Mouse (Mus musculus): Measurements from ENCODE around the gene Csrnp2. TPM values are rescaled to one million over a fixed set of nuclear protein-coding genes. Genes with fewer than 3 reads are reported as not detected.

Csrnp2 gene
- polyA plus RNA-seq, 1 experiment from 2014 or later: 28.9 TPM

- Histone ChIP-seq H3K27ac (ENCODE audit: low read depth, low read length) (no peak overlapping the region), H3K4me1 (ENCODE audit: control insufficient read depth, insufficient read depth, low read length) (no peaks in the 10 kb centered on the region), H3K36me3 (ENCODE audit: control insufficient read depth, insufficient read depth, low read length) (no peaks in the 10 kb centered on the region), H3K9me3 (ENCODE audit: control insufficient read depth, low read length) (no peaks in the 10 kb centered on the region), H3K27me3 (ENCODE audit: control insufficient read depth, insufficient read depth, low read length) (no peaks in the 10 kb centered on the region), H3K9ac (ENCODE audit: low read length) (no peak overlapping the region), H3K4me2 (ENCODE audit: low read depth) (no peak overlapping the region), H3K4me3 (ENCODE audit: low read depth, low read length) (no peak overlapping the region)
- no peak for ATAC-seq (ENCODE audit: insufficient read depth, low FRiP score, low TSS enrichment)
- no peak for DNase-seq (ENCODE audit: low spot score)
- 70% methylated on average over 4 of the region's 4 CpGs for whole genome bisulfite sequencing
These were observed 62.1 kb downstream of the Csrnp2 start for GRCm38 (mm10) chr15:100433234-100433633.

- 81% methylated on average over 11 of the region's 11 CpGs for WGBS
- ATAC-seq (ENCODE audit: insufficient read depth, low FRiP score, low TSS enrichment): no peak
- H3K4me3 ChIP-seq (ENCODE audit: low read depth, low read length): no peak overlapping the region
These were observed 65.2 kb downstream of the Csrnp2 start for GRCm38 (mm10) chr15:100429959-100430565.

More at GRCm38 (mm10) chr15:100429959-100430565, 65.2 kb downstream of the Csrnp2 start:
- DNase-seq (ENCODE audit: low spot score): no peak
- no peaks in the 10 kb centered on the region for H3K9me3 ChIP-seq (ENCODE audit: control insufficient read depth, low read length)
- H3K36me3 ChIP-seq (ENCODE audit: control insufficient read depth, insufficient read depth, low read length): no peaks in the 10 kb centered on the region
- H3K9ac ChIP-seq (ENCODE audit: low read length): no peak overlapping the region
- H3K27ac ChIP-seq (ENCODE audit: low read depth, low read length): no peak overlapping the region
- no peak overlapping the region for H3K4me2 ChIP-seq (ENCODE audit: low read depth)
- H3K4me1 ChIP-seq (ENCODE audit: control insufficient read depth, insufficient read depth, low read length): no peaks in the 10 kb centered on the region
- H3K27me3 ChIP-seq (ENCODE audit: control insufficient read depth, insufficient read depth, low read length): peaks cover 5% of the 10 kb centered on the region

Other genes with a start within 250 kb of the Csrnp2 start
- gene Tmprss12, start 214.7 kb downstream of the Csrnp2 start, polyA plus RNA-seq (2014; fragmentation: Nextera tagmentation; extraction: Ambion mirVana): not detected in 2 replicates
- gene Mettl7a1, start 191.3 kb downstream of the Csrnp2 start, polyA plus RNA-seq (2014; fragmentation: Nextera tagmentation; extraction: Ambion mirVana): 3.1 and 3.8 TPM in 2 replicates
- not detected in 2 replicates for gene Mettl7a3, start 160.6 kb downstream of the Csrnp2 start, polyA plus RNA-seq (2014; fragmentation: Nextera tagmentation; extraction: Ambion mirVana)
- gene Methig1, start 142.3 kb downstream of the Csrnp2 start, polyA plus RNA-seq (2014; fragmentation: Nextera tagmentation; extraction: Ambion mirVana): 0.16 TPM in 1 of 2 replicates, not detected in the other
- gene Mettl7a2, start 142.3 kb downstream of the Csrnp2 start, polyA plus RNA-seq (2014; fragmentation: Nextera tagmentation; extraction: Ambion mirVana): 0.15 TPM in 1 of 2 replicates, not detected in the other
- not detected in 2 replicates for gene Higd1c, start 130.9 kb downstream of the Csrnp2 start, polyA plus RNA-seq (2014; fragmentation: Nextera tagmentation; extraction: Ambion mirVana)
- gene Gm5475, start 73.3 kb downstream of the Csrnp2 start, polyA plus RNA-seq (2014; fragmentation: Nextera tagmentation; extraction: Ambion mirVana): 0.08 TPM in 1 of 2 replicates, not detected in the other
- gene Slc11a2, start 70.4 kb downstream of the Csrnp2 start, polyA plus RNA-seq (2014; fragmentation: Nextera tagmentation; extraction: Ambion mirVana): 18.2 and 21.6 TPM in 2 replicates
- gene Letmd1, start 26.5 kb downstream of the Csrnp2 start, polyA plus RNA-seq (2014; fragmentation: Nextera tagmentation; extraction: Ambion mirVana): 47.3 and 51.1 TPM in 2 replicates
- gene Tfcp2, start 56.5 kb upstream of the Csrnp2 start, polyA plus RNA-seq (2014; fragmentation: Nextera tagmentation; extraction: Ambion mirVana): 30.2 and 31.3 TPM in 2 replicates
- 12.1 and 12.5 TPM in 2 replicates for gene Pou6f1, start 104.5 kb upstream of the Csrnp2 start, polyA plus RNA-seq (2014; fragmentation: Nextera tagmentation; extraction: Ambion mirVana)
- 243 and 250 TPM in 2 replicates for gene Dazap2, start 119.9 kb upstream of the Csrnp2 start, polyA plus RNA-seq (2014; fragmentation: Nextera tagmentation; extraction: Ambion mirVana)
- gene Smagp, start 141.5 kb upstream of the Csrnp2 start, polyA plus RNA-seq (2014; fragmentation: Nextera tagmentation; extraction: Ambion mirVana): 3.7 and 3.8 TPM in 2 replicates
- 3.6 and 5.1 TPM in 2 replicates for gene Bin2, start 174.1 kb upstream of the Csrnp2 start, polyA plus RNA-seq (2014; fragmentation: Nextera tagmentation; extraction: Ambion mirVana)
- gene Cela1, start 192.4 kb upstream of the Csrnp2 start, polyA plus RNA-seq (2014; fragmentation: Nextera tagmentation; extraction: Ambion mirVana): 1.3 and 4.7 TPM in 2 replicates
- gene Galnt6, start 233.9 kb upstream of the Csrnp2 start, polyA plus RNA-seq (2014; fragmentation: Nextera tagmentation; extraction: Ambion mirVana): 0.11 TPM in 1 of 2 replicates, not detected in the other